8 mouse cellular contexts compared by ENCODE assay signal in genomic region chr5:120560129-120560615, GRCm38 (mm10). TPM values are rescaled to one million over a fixed set of nuclear protein-coding genes. Genes with fewer than 3 reads are reported as not detected.
DNase-seq lines count a peak whose midpoint lies in the region; ATAC-seq and TF ChIP-seq lines count a peak whose summit lies in the region.

No protein-coding gene starts in this region.

- TF ChIP-seq CTCF in heart, adult 2 months (IDR thresholded peaks at IDR 0.05), result no peak
- TF ChIP-seq CTCF in bone marrow macrophage, adult 2 months (IDR thresholded peaks at IDR 0.05; ENCODE audit: low read depth, low read length), result no peak

- no peak for TF ChIP-seq EP300 in heart, adult 2 months (IDR thresholded peaks at IDR 0.05; ENCODE audit: insufficient read depth, low read depth, low read length)

- H3K36me3 ChIP-seq in heart, adult 2 months (ENCODE audit: control insufficient read depth, insufficient read depth, low read length), result no peaks in the 10 kb centered on the region
- peaks cover 13% of the 10 kb centered on the region for H3K36me3 ChIP-seq in hindbrain, embryonic 13.5 days

- no peak overlapping the region for H3K4me3 ChIP-seq in heart, adult 2 months
- H3K4me3 ChIP-seq in bone marrow macrophage, adult 2 months (ENCODE audit: insufficient read depth, low read length), result peak overlapping the region; percentile 91
- H3K4me3 ChIP-seq in hindbrain, embryonic 13.5 days, result no peak overlapping the region

- 77% methylated on average over 9 of the region's 9 CpGs for WGBS in heart, adult 2 months
- 59% methylated on average over 9 of the region's 9 CpGs for WGBS in hindbrain, embryonic 13.5 days

- H3K27me3 ChIP-seq in heart, adult 2 months (ENCODE audit: control insufficient read depth, insufficient read depth, low read length), result no peaks in the 10 kb centered on the region
- no peaks in the 10 kb centered on the region for H3K27me3 ChIP-seq in hindbrain, embryonic 13.5 days

- no peak for DNase-seq in heart, adult 2 months
- DNase-seq in heart, postnatal 25 days (ENCODE audit: low spot score), result no peak
- no peak for DNase-seq in thymus, postnatal 14 days
- no peak for DNase-seq in adrenal gland, postnatal 10 days
- DNase-seq in spleen, adult 12 weeks (ENCODE audit: low spot score), result no peak

- no peaks in the 10 kb centered on the region for H3K9me3 ChIP-seq in hindbrain, embryonic 13.5 days

- no peaks in the 10 kb centered on the region for H3K79me2 ChIP-seq in heart, adult 2 months (replicated peaks; ENCODE audit: control insufficient read depth, insufficient read depth, low read length)

- no peak overlapping the region for H3K9ac ChIP-seq in heart, adult 2 months (ENCODE audit: low read depth, low read length)
- 0 out of 2 replicates have a peak overlapping the region, but pooled peaks have one; percentile 13 for H3K9ac ChIP-seq in hindbrain, embryonic 13.5 days

- peaks cover 18% of the 10 kb centered on the region for H3K4me1 ChIP-seq in heart, adult 2 months (ENCODE audit: control insufficient read depth, insufficient read depth, low read length)
- H3K4me1 ChIP-seq in bone marrow macrophage, adult 2 months (ENCODE audit: control insufficient read depth, insufficient read depth, low read length), result peaks cover 35% of the 10 kb centered on the region
- peaks cover 55% of the 10 kb centered on the region for H3K4me1 ChIP-seq in hindbrain, embryonic 13.5 days (replicated peaks)

- TF ChIP-seq POLR2A in heart, adult 2 months (IDR thresholded peaks at IDR 0.05; ENCODE audit: insufficient read depth, low read depth, low read length), result no peak
- no peak for TF ChIP-seq POLR2A in bone marrow macrophage, adult 2 months (IDR thresholded peaks at IDR 0.05; ENCODE audit: borderline replicate concordance, low read depth, low read length)

- ATAC-seq in hindbrain, embryonic 13.5 days (ENCODE audit: low FRiP score), result no peak
- ATAC-seq in megakaryocyte progenitor cell, adult 5-6 weeks (replicated peaks; ENCODE audit: poor library complexity), result peak; percentile 45

- peak overlapping the region; percentile 55 for H3K27ac ChIP-seq in heart, adult 2 months
- peak overlapping the region; percentile 98 for H3K27ac ChIP-seq in bone marrow macrophage, adult 2 months (ENCODE audit: insufficient read depth, low read depth, low read length)
- peak overlapping the region; percentile 44; the same call in 1 of the 2 replicates for H3K27ac ChIP-seq in hindbrain, embryonic 13.5 days

- intact Hi-C loops in heart, adult 2 months (cut with DNase I), result no loop called here
- intact Hi-C loops in heart, postnatal 25 days (cut with DNase I), result no loop called here

- peak overlapping the region; percentile 10; the same call in 1 of the 2 replicates for H3K4me2 ChIP-seq in hindbrain, embryonic 13.5 days

RNA-seq across cellular contexts. Expression of gene Tpcn1, which starts 28.3 kb away (rescaled TPM):
- total RNA-seq in heart, adult 2 months (2021), result 10 to 100 TPM; 30.7 to 35.1 TPM
- 53.7 and 59.7 TPM in 2 replicates for polyA plus RNA-seq in heart, adult 2 months (2012; rRNA removed)
- total RNA-seq in heart, postnatal 25 days (2021), result 10 to 100 TPM; 36.0 to 37.9 TPM
- polyA plus RNA-seq in bone marrow macrophage, adult 2 months (2012; ENCODE audit: insufficient read depth, insufficient read length, missing spikeins), result 104 and 121 TPM in 2 replicates
- 18.2 and 18.7 TPM in 2 replicates for polyA plus RNA-seq in hindbrain, embryonic 13.5 days (2015; fragmentation: Nextera tagmentation; extraction: Ambion mirVana)
- 37.0 and 38.8 TPM in 2 replicates for total RNA-seq in megakaryocyte progenitor cell, adult 5-6 weeks (2015)
- total RNA-seq in megakaryocyte progenitor cell, adult 5-6 weeks (2017), result 15.7 and 17.7 TPM in 2 replicates
- total RNA-seq in adrenal gland, postnatal 10 days (2021), result 10 to 100 TPM; 53.1 to 60.4 TPM

RNA-seq across cellular contexts. Expression of gene Iqcd, which starts 28.6 kb away (rescaled TPM):
- not detected for total RNA-seq in heart, adult 2 months (2021)
- polyA plus RNA-seq in heart, adult 2 months (2012; rRNA removed), result 0.14 and 0.20 TPM in 2 replicates
- not detected for total RNA-seq in heart, postnatal 25 days (2021)
- 1.2 TPM in 1 of 2 replicates, not detected in the other for polyA plus RNA-seq in bone marrow macrophage, adult 2 months (2012; ENCODE audit: insufficient read depth, insufficient read length, missing spikeins)
- 2.4 and 2.6 TPM in 2 replicates for polyA plus RNA-seq in hindbrain, embryonic 13.5 days (2015; fragmentation: Nextera tagmentation; extraction: Ambion mirVana)
- not detected in 2 replicates for total RNA-seq in megakaryocyte progenitor cell, adult 5-6 weeks (2015)
- total RNA-seq in megakaryocyte progenitor cell, adult 5-6 weeks (2017), result 0.81 and 1.1 TPM in 2 replicates
- total RNA-seq in adrenal gland, postnatal 10 days (2021), result under 1 TPM; 0.42 to 0.51 TPM

RNA-seq across cellular contexts. Expression of gene Slc8b1, which starts 49.2 kb away (rescaled TPM):
- total RNA-seq in heart, adult 2 months (2021), result 10 to 100 TPM; 10.0 to 12.2 TPM
- 13.2 and 16.5 TPM in 2 replicates for polyA plus RNA-seq in heart, adult 2 months (2012; rRNA removed)
- 10 to 100 TPM in 1 of 2 experiments, 1 to 10 TPM in 1; 9.3 to 12.6 TPM for total RNA-seq in heart, postnatal 25 days (2021)
- 73.1 and 79.4 TPM in 2 replicates for polyA plus RNA-seq in bone marrow macrophage, adult 2 months (2012; ENCODE audit: insufficient read depth, insufficient read length, missing spikeins)
- 2.5 and 4.1 TPM in 2 replicates for polyA plus RNA-seq in hindbrain, embryonic 13.5 days (2015; fragmentation: Nextera tagmentation; extraction: Ambion mirVana)
- total RNA-seq in megakaryocyte progenitor cell, adult 5-6 weeks (2015), result 21.1 and 23.5 TPM in 2 replicates
- 31.8 and 32.5 TPM in 2 replicates for total RNA-seq in megakaryocyte progenitor cell, adult 5-6 weeks (2017)
- 10 to 100 TPM; 35.2 to 39.3 TPM for total RNA-seq in adrenal gland, postnatal 10 days (2021)

RNA-seq across cellular contexts. Expression of gene Rita1, which starts 52.2 kb away (rescaled TPM):
- total RNA-seq in heart, adult 2 months (2021), result 10 to 100 TPM; 14.2 to 16.0 TPM
- 15.3 and 21.7 TPM in 2 replicates for polyA plus RNA-seq in heart, adult 2 months (2012; rRNA removed)
- 10 to 100 TPM; 15.4 to 18.7 TPM for total RNA-seq in heart, postnatal 25 days (2021)
- 3.8 and 4.0 TPM in 2 replicates for polyA plus RNA-seq in bone marrow macrophage, adult 2 months (2012; ENCODE audit: insufficient read depth, insufficient read length, missing spikeins)
- polyA plus RNA-seq in hindbrain, embryonic 13.5 days (2015; fragmentation: Nextera tagmentation; extraction: Ambion mirVana), result 26.2 TPM in 2 replicates
- total RNA-seq in megakaryocyte progenitor cell, adult 5-6 weeks (2015), result 2.0 and 2.3 TPM in 2 replicates
- 4.7 and 5.8 TPM in 2 replicates for total RNA-seq in megakaryocyte progenitor cell, adult 5-6 weeks (2017)
- total RNA-seq in adrenal gland, postnatal 10 days (2021), result 10 to 100 TPM; 12.9 to 17.4 TPM

RNA-seq across cellular contexts. Expression of gene Ddx54, which starts 52.4 kb away (rescaled TPM):
- 10 to 100 TPM; 21.4 to 22.5 TPM for total RNA-seq in heart, adult 2 months (2021)
- polyA plus RNA-seq in heart, adult 2 months (2012; rRNA removed), result 16.2 and 18.2 TPM in 2 replicates
- total RNA-seq in heart, postnatal 25 days (2021), result 10 to 100 TPM; 20.1 to 21.4 TPM
- 20.3 and 20.4 TPM in 2 replicates for polyA plus RNA-seq in bone marrow macrophage, adult 2 months (2012; ENCODE audit: insufficient read depth, insufficient read length, missing spikeins)
- 44.0 and 47.7 TPM in 2 replicates for polyA plus RNA-seq in hindbrain, embryonic 13.5 days (2015; fragmentation: Nextera tagmentation; extraction: Ambion mirVana)
- total RNA-seq in megakaryocyte progenitor cell, adult 5-6 weeks (2015), result 11.8 and 13.3 TPM in 2 replicates
- 34.9 and 35.8 TPM in 2 replicates for total RNA-seq in megakaryocyte progenitor cell, adult 5-6 weeks (2017)
- total RNA-seq in adrenal gland, postnatal 10 days (2021), result 10 to 100 TPM; 36.0 to 36.1 TPM

Comparison
In these comparisons a context has a peak if more than half of its experiments do, and no peak if none do; other contexts are left out.
1. H3K27ac ChIP-seq: peak in every context shown above with its lines; median percentile 98 in bone marrow macrophage, adult 2 months; 55 in heart, adult 2 months; 44 in hindbrain, embryonic 13.5 days.